Mouse (Mus musculus) heart, postnatal 36 days (tissue): Measurements from ENCODE around the gene Olfr456. TPM values are rescaled to one million over a fixed set of nuclear protein-coding genes. Genes with fewer than 3 reads are reported as not detected.
"Not testable (repeated sequence)": the region's sequence is repeated elsewhere in the genome, so short reads cannot be mapped to it uniquely, and the experiment has no call there.

ENCODE experiments used
- DNase-seq, 2 experiments: peaks; one replicate each; pipeline ENCODE4 v3.0.0; 2021 to 2022
- intact Hi-C: fragments of 180-260 bp; cut with DNase I; formaldehyde crosslinking; loops from one replicate; pipeline ENCODE4 v1.15.1; 2025
- total RNA-seq, 2 experiments: library from RNA; stranded (reverse); gene quantifications; 2 replicates each; pipeline ENCODE4 v1.2.3; 2021

Olfr456 gene
- total RNA-seq, result not detected

DNA sequence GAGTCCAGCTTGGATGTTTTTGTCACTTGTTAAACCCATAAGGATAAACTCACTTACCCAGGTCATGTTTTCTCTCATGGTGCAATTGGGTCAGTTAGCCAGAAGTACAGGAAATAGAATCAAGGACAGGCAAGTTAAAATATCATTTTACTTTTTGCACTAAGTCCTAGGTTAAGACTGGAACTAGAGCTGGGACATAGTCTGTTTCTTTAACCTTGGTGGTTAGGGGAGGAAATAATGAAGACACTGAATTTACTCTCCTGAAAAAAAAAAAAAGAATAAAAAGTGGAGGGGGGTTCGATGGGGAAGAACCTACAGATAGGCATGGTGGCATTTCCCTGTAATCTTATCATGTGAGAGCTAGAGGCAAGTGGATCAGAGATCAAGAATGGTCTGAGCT lies at the start of gene Olfr456:
Gene Olfr456, minus strand, starts transcription at position 101 of the 400 bp plus-strand sequence.
- intact Hi-C loops, result no loop called here
- DNase-seq, result no peak

DNA sequence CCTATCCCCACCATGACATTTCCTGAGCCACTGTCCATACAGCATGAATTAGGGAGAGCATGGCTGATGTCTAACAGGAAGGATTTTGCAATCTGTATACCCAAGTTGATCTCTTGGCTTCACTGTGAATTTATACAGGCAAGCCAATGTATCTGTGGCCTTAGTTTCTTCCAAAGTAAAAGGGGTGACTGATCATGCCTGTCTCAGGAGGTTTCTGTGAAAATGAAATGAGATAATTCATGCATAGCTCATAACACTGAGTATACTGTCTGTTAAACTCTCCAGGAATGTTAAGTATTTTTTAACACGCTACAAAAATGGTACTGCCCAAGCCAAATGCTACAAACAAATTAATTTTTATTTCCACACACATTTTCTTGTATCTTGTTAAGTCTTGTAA lies 26.4 kb upstream of the Olfr456 start:
- DNase-seq, result no peak

DNA sequence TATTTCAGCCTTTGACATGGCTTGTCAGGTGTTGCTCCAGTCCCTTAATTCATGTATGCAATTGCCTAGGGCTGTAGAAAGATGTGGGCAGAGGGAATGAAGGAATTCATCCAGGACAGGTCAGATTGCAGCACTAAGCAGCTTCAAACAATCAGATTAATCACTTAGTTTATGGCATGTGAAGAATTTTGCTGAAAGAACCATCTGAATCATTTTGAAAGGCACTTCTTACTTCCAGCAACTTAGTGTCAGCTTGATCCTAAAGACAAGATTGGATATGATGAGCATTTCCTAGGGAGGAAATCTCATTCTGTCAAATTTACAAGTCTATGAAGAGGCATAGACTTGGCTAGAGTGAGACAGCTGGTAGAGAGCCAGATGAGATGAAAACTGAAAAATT lies 22.3 kb upstream of the Olfr456 start:
- no peak for DNase-seq
- intact Hi-C loops, result no loop called here

More for the DNA sequence above, 26.4 kb upstream of the Olfr456 start:
- intact Hi-C loops, result no loop called here

DNA sequence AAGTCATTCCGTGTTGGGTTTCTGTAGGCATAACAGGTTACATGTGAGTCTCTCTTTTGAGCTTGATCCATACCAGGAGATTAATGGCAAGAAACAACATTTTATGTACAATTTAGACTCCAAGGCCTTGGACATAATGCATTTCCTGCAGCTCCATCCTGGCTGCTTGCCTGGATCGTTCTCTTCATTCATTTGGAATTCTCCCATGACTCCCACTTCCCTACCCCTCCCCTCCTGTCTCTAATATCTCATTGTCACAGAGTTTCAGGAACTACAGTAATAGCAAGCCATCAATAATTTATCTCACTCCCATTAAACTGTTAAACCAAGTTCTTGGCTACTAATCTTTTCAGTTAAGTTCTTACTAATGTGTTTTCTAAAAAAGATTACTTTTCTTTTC lies 16.5 kb upstream of the Olfr456 start:
- no peak for DNase-seq
- intact Hi-C loops, result no loop called here

GRCm38 (mm10) chr6:42489731-42490130 lies 2.7 kb upstream of the Olfr456 start:
- DNase-seq, result no peak
- intact Hi-C loops, result no loop called here

GRCm38 (mm10) chr6:42484633-42485032 lies 2.4 kb downstream of the Olfr456 start:
- intact Hi-C loops, result no loop called here
- no peak for DNase-seq

GRCm38 (mm10) chr6:42476235-42476634 lies 10.8 kb downstream of the Olfr456 start, which contains the start of gene Olfr457:
Gene Olfr457, minus strand, starts transcription at chr6:42476335.
- intact Hi-C loops, result no loop called here
- DNase-seq, result no peak

DNA sequence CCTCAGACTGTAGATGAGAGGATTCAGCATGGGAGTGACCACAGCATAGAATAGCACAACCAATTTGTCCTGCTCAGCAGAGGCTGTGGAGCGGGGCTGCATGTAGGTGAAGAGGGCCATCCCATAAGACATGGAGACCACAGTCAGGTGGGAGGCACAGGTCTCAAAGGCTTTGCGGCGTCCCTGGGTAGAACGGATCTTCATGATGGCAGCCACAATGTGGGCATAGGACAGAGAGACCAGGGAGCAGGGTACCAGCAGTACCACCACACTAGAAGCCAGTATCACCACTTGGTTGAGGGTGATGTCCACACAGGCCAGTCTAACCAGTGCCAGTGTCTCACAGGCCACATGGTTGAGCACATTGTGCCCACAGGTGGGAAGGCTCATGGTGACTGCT lies 15.7 kb downstream of the Olfr456 start:
- intact Hi-C loops, DNase-seq: not testable (repeated sequence)

DNA sequence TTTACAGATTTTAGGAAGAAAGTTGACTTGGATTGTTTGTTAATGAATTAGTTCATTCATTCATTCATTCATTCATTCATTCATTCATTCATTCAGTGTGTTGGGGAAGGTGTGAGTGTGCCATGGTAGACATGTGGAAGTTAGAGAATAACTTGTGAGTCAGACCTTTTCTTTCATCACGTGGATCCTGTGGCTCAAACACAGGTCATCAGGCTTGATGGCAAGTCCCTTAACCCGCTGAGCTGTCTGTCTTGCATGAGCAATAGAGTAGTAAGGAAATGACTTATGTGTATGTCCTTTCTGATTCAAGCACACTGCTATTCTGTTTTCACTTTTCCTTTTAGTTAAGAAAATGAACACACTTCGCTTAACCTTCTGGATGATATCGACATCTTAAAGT lies 16.5 kb downstream of the Olfr456 start:
- intact Hi-C loops, result no loop called here
- DNase-seq, result no peak

DNA sequence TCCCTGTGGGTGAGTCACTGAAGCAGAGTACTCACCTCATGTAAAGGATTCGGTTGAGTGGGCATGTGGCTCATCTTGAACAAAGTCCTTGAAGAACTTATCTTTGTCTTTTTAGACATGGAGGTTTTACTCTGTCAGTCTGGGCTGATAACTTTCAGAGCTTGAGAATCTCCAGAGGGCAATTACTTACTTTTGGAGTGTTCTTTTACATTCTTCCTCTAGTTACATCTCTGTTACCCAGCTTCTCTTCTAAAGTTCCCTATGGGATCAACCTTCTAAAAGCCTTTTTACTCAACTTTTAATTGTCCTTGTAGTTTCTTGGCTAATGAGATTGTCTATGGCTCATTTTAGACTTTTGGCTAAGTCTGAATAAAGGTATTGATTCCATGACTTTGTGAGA lies 21.9 kb downstream of the Olfr456 start, which contains the start of gene Olfr458:
Gene Olfr458, minus strand, starts transcription at position 101 of the 400 bp plus-strand sequence.
- intact Hi-C loops, result no loop called here
- DNase-seq, result no peak

GRCm38 (mm10) chr6:42447381-42447780 lies 39.6 kb downstream of the Olfr456 start:
- intact Hi-C loops, result no loop called here
- no peak for DNase-seq

GRCm38 (mm10) chr6:42444491-42444890 lies 42.5 kb downstream of the Olfr456 start:
- intact Hi-C loops, result no loop called here
- DNase-seq, result no peak

GRCm38 (mm10) chr6:42441395-42441794 lies 45.6 kb downstream of the Olfr456 start:
- DNase-seq, result no peak
- intact Hi-C loops, result no loop called here

Other genes starting within 250 kb of the Olfr456 start
- gene Gstk1, start 241.3 kb downstream of the Olfr456 start, total RNA-seq, result 100 to 1,000 TPM; 135 to 146 TPM
- under 1 TPM in 1 of 2 experiments, not detected in 1; 0.25 TPM for gene Tmem139, start 225.2 kb downstream of the Olfr456 start, total RNA-seq
- 10 to 100 TPM; 10.8 to 11.3 TPM for gene Casp2, start 222.2 kb downstream of the Olfr456 start, total RNA-seq
- 1 to 10 TPM; 4.3 to 5.8 TPM for gene Clcn1, start 200.5 kb downstream of the Olfr456 start, total RNA-seq
- gene Fam131b, start 162.6 kb downstream of the Olfr456 start, total RNA-seq, result under 1 TPM; 0.54 to 0.89 TPM
- gene Zyx, start 137.6 kb downstream of the Olfr456 start, total RNA-seq, result 10 to 100 TPM; 57.9 to 62.6 TPM
- under 1 TPM; 0.16 to 0.33 TPM for gene Epha1, start 113.9 kb downstream of the Olfr456 start, total RNA-seq
- not detected for gene Tas2r143, start 87.0 kb downstream of the Olfr456 start, total RNA-seq
- under 1 TPM in 1 of 2 experiments, not detected in 1; 0.24 TPM for gene Tas2r135, start 81.8 kb downstream of the Olfr456 start, total RNA-seq
- gene Tas2r126, start 52.7 kb downstream of the Olfr456 start, total RNA-seq, result under 1 TPM in 1 of 2 experiments, not detected in 1; 0.30 TPM
- not detected for gene Olfr458, start 22.0 kb downstream of the Olfr456 start, total RNA-seq
- not detected for gene Olfr457, start 10.9 kb downstream of the Olfr456 start, total RNA-seq
- not detected for gene Olfr455, start 60.4 kb upstream of the Olfr456 start, total RNA-seq
- not detected for gene Tcaf3, start 110.5 kb upstream of the Olfr456 start, total RNA-seq
- gene Tcaf2, start 158.0 kb upstream of the Olfr456 start, total RNA-seq, result 1 to 10 TPM; 3.4 to 3.5 TPM
- gene Tcaf1, start 222.9 kb upstream of the Olfr456 start, total RNA-seq, result 10 to 100 TPM; 11.4 to 12.2 TPM